Comparison of ENCODE assay signal across 8 mouse cellular contexts in genomic region chr2:122916772-122917171, GRCm38 (mm10).
DNase-seq lines count a peak whose midpoint lies in the region; ATAC-seq and TF ChIP-seq lines count a peak whose summit lies in the region.

No protein-coding gene starts in this region.

- H3K4me1 ChIP-seq in forebrain, postnatal 0 days (ENCODE audit: insufficient read depth), result no peaks in the 10 kb centered on the region
- no peaks in the 10 kb centered on the region for H3K4me1 ChIP-seq in forebrain, embryonic 12.5 days
- no peaks in the 10 kb centered on the region for H3K4me1 ChIP-seq in midbrain, embryonic 14.5 days (ENCODE audit: control insufficient read depth, insufficient read depth, low read length)
- no peaks in the 10 kb centered on the region for H3K4me1 ChIP-seq in midbrain, embryonic 15.5 days

- no peaks in the 10 kb centered on the region for H3K27me3 ChIP-seq in forebrain, postnatal 0 days (ENCODE audit: insufficient read depth, low read length)
- no peaks in the 10 kb centered on the region for H3K27me3 ChIP-seq in forebrain, embryonic 12.5 days
- no peaks in the 10 kb centered on the region for H3K27me3 ChIP-seq in midbrain, embryonic 14.5 days (ENCODE audit: control insufficient read depth, insufficient read depth, low read length)
- no peaks in the 10 kb centered on the region for H3K27me3 ChIP-seq in midbrain, embryonic 15.5 days (replicated peaks)

- H3K4me3 ChIP-seq in forebrain, postnatal 0 days (ENCODE audit: low read depth, low read length), result no peak overlapping the region
- H3K4me3 ChIP-seq in forebrain, embryonic 12.5 days (replicated peaks), result no peak overlapping the region
- no peak overlapping the region for H3K4me3 ChIP-seq in midbrain, embryonic 14.5 days (replicated peaks; ENCODE audit: low read depth, low read length)
- no peak overlapping the region for H3K4me3 ChIP-seq in midbrain, embryonic 15.5 days

- H3K9me3 ChIP-seq in forebrain, postnatal 0 days (ENCODE audit: low read length), result no peaks in the 10 kb centered on the region
- H3K9me3 ChIP-seq in forebrain, embryonic 12.5 days, result no peaks in the 10 kb centered on the region
- no peaks in the 10 kb centered on the region for H3K9me3 ChIP-seq in midbrain, embryonic 14.5 days (ENCODE audit: control insufficient read depth, low read length)
- no peaks in the 10 kb centered on the region for H3K9me3 ChIP-seq in midbrain, embryonic 15.5 days

- H3K9ac ChIP-seq in forebrain, postnatal 0 days, result no peak overlapping the region
- no peak overlapping the region for H3K9ac ChIP-seq in forebrain, embryonic 12.5 days
- H3K9ac ChIP-seq in midbrain, embryonic 14.5 days (replicated peaks; ENCODE audit: low read length), result no peak overlapping the region
- H3K9ac ChIP-seq in midbrain, embryonic 15.5 days, result no peak overlapping the region

- DNase-seq in forebrain, postnatal 0 days, result peak; percentile 64
- peak; percentile 68 for DNase-seq in midbrain, embryonic 14.5 days
- DNase-seq in layer of hippocampus, adult 9-11 months, result peak; percentile 41
- peak; percentile 8 for DNase-seq in right cerebral cortex, postnatal 4 days
- DNase-seq in cerebellum, postnatal 4 days (ENCODE audit: low spot score in 2 of 2), result no peak

- ATAC-seq in forebrain, postnatal 0 days, result no peak; the same call in 1 of the 2 replicates
- no peak for ATAC-seq in forebrain, embryonic 12.5 days (ENCODE audit: low FRiP score)
- no peak for ATAC-seq in midbrain, embryonic 14.5 days (ENCODE audit: low FRiP score, low TSS enrichment)
- ATAC-seq in midbrain, embryonic 15.5 days (replicated peaks), result no peak
- no peak for ATAC-seq in CD4-positive, CD25-positive, alpha-beta regulatory T cell, adult 4 months

- WGBS in forebrain, postnatal 0 days, result 80% methylated on average over 1 of the region's 1 CpGs
- 95% methylated on average over 1 of the region's 1 CpGs for WGBS in forebrain, embryonic 12.5 days
- WGBS in midbrain, embryonic 14.5 days, result 84% methylated on average over 1 of the region's 1 CpGs
- WGBS in midbrain, embryonic 15.5 days, result 94% methylated on average over 1 of the region's 1 CpGs

- TF ChIP-seq CTCF in forebrain, postnatal 0 days (IDR thresholded peaks at IDR 0.05; ENCODE audit: low read depth), result peak; percentile 62

- no peaks in the 10 kb centered on the region for H3K36me3 ChIP-seq in forebrain, postnatal 0 days (ENCODE audit: insufficient read depth)
- no peaks in the 10 kb centered on the region for H3K36me3 ChIP-seq in forebrain, embryonic 12.5 days (replicated peaks)
- H3K36me3 ChIP-seq in midbrain, embryonic 14.5 days (ENCODE audit: control insufficient read depth, insufficient read depth, low read length), result no peaks in the 10 kb centered on the region
- no peaks in the 10 kb centered on the region for H3K36me3 ChIP-seq in midbrain, embryonic 15.5 days (replicated peaks)

- no peak overlapping the region for H3K27ac ChIP-seq in forebrain, postnatal 0 days (ENCODE audit: low read depth, low read length)
- no peak overlapping the region for H3K27ac ChIP-seq in forebrain, embryonic 12.5 days
- H3K27ac ChIP-seq in midbrain, embryonic 14.5 days (replicated peaks; ENCODE audit: low read depth, low read length), result no peak overlapping the region
- H3K27ac ChIP-seq in midbrain, embryonic 15.5 days, result no peak overlapping the region

- no peak overlapping the region for H3K4me2 ChIP-seq in forebrain, postnatal 0 days (ENCODE audit: low read depth)
- H3K4me2 ChIP-seq in forebrain, embryonic 12.5 days, result no peak overlapping the region
- H3K4me2 ChIP-seq in midbrain, embryonic 14.5 days (ENCODE audit: low read length), result no peak overlapping the region
- no peak overlapping the region for H3K4me2 ChIP-seq in midbrain, embryonic 15.5 days

Comparison
In these comparisons a context has a peak if more than half of its experiments do, and no peak if none do; other contexts are left out.
1. DNase-seq: peak in forebrain, postnatal 0 days (single experiment), midbrain, embryonic 14.5 days (single experiment), layer of hippocampus, adult 9-11 months (single experiment) and right cerebral cortex, postnatal 4 days (single experiment); none in cerebellum, postnatal 4 days (0 of 2).